Mouse (Mus musculus): ENCODE data around the gene Dnah8. TPM values are rescaled to one million over a fixed set of nuclear protein-coding genes. Genes with fewer than 3 reads are reported as not detected.
A peak's percentile ranks its signal among the peaks of the same experiment; 100 is the strongest.

Gene Dnah8
- polyA plus RNA-seq, 1 experiment from 2014 or later, result 2.4 TPM

DNA sequence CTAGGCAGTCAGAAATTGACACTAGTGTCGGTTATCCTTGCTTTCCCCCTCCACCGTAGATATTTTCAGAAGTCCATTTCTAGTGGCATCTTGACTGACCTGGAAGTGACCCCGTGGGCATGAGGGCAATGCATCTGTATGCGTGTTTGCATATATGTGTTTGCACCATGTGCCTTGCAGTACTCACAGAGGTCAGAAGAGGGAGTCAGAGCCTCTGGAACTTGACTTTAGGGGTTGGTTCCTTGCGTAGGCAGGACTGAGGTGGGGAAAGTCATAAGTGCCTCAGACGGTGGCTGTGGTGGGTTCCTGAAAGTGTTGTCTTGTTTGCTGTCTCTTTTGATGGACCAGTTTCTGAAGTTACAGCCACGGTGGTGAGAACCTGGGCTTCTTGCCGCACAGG lies 110.6 kb downstream of the Dnah8 start:
- H3K9ac ChIP-seq (ENCODE audit: low read depth, low read length), result no peak overlapping the region
- no peak for ATAC-seq (ENCODE audit: low FRiP score)
- H3K27me3 ChIP-seq (ENCODE audit: control insufficient read depth, insufficient read depth, low read length), result no peaks in the 10 kb centered on the region
- H3K27ac ChIP-seq (ENCODE audit: low read depth, low read length), result no peak overlapping the region
- H3K4me1 ChIP-seq (replicated peaks; ENCODE audit: control insufficient read depth, insufficient read depth, low read length), result no peaks in the 10 kb centered on the region
- DNase-seq (ENCODE audit: low spot score), result no peak
- no peaks in the 10 kb centered on the region for H3K9me3 ChIP-seq (ENCODE audit: control insufficient read depth, low read length)
- no peak overlapping the region for H3K4me2 ChIP-seq (replicated peaks; ENCODE audit: low read depth, low read length)
- 91% methylated on average over 8 of the region's 8 CpGs for WGBS
- no peaks in the 10 kb centered on the region for H3K36me3 ChIP-seq (ENCODE audit: control insufficient read depth, insufficient read depth, low read length)
- H3K4me3 ChIP-seq (ENCODE audit: low read depth, low read length), result no peak overlapping the region

DNA sequence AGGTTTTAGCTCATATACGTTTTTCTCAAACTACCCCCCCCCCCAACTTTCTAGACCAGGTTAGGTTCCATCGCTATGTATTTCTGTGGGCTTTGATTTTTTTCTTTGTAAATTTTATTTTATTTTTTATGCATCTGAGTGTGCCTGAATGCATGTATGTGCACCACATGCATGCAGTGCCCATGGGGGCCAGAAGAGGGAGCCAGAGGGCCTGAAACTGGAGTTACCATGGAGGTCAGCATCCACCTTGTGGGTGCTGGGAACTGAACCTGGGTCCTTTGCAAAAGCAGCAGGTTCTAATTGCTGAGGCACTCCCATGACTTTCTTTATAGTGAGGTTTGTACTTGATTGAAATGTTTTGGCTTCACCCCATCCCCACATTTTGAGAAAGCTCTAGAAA lies 111.3 kb downstream of the Dnah8 start:
- ATAC-seq (ENCODE audit: low FRiP score), result no peak
- DNase-seq (ENCODE audit: low spot score), result no peak
- H3K4me2 ChIP-seq (replicated peaks; ENCODE audit: low read depth, low read length), result no peak overlapping the region
- H3K4me3 ChIP-seq (ENCODE audit: low read depth, low read length), result no peak overlapping the region
- H3K9ac ChIP-seq (ENCODE audit: low read depth, low read length), result no peak overlapping the region
- no peaks in the 10 kb centered on the region for H3K27me3 ChIP-seq (ENCODE audit: control insufficient read depth, insufficient read depth, low read length)
- H3K27ac ChIP-seq (ENCODE audit: low read depth, low read length), result no peak overlapping the region
- no peaks in the 10 kb centered on the region for H3K4me1 ChIP-seq (replicated peaks; ENCODE audit: control insufficient read depth, insufficient read depth, low read length)
- WGBS, result 75% methylated on average over 2 of the region's 2 CpGs
- H3K9me3 ChIP-seq (ENCODE audit: control insufficient read depth, low read length), result no peaks in the 10 kb centered on the region
- no peaks in the 10 kb centered on the region for H3K36me3 ChIP-seq (ENCODE audit: control insufficient read depth, insufficient read depth, low read length)

DNA sequence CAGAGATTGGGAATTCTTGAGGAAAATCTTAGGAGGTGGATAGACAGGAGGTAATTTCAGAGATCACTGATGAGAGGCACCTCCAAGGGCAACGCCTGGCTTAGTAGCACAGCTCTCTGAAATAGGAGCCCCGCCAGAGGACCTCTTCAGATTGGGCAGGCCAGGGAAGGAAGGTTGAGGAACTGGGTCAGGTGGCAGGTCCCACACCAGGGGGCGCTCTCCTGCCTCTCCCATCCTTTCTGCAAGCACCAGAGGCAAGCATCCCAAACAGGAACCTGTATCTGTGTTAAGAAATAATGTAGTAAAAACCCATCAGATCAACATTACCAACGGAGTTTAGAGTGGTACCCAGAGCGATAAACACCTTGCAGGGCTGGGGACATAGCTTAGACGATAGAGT lies 113.6 kb downstream of the Dnah8 start:
- Histone ChIP-seq H3K9me3 (ENCODE audit: control insufficient read depth, low read length) (no peaks in the 10 kb centered on the region), H3K9ac (ENCODE audit: low read depth, low read length) (no peak overlapping the region), H3K36me3 (ENCODE audit: control insufficient read depth, insufficient read depth, low read length) (no peaks in the 10 kb centered on the region), H3K4me3 (ENCODE audit: low read depth, low read length) (no peak overlapping the region), H3K4me2 (replicated peaks; ENCODE audit: low read depth, low read length) (no peak overlapping the region), H3K4me1 (replicated peaks; ENCODE audit: control insufficient read depth, insufficient read depth, low read length) (no peaks in the 10 kb centered on the region), H3K27me3 (ENCODE audit: control insufficient read depth, insufficient read depth, low read length) (no peaks in the 10 kb centered on the region), H3K27ac (ENCODE audit: low read depth, low read length) (no peak overlapping the region)
- ATAC-seq (ENCODE audit: low FRiP score) (no peak), DNase-seq (ENCODE audit: low spot score) (peak; percentile 62)
- 45% methylated on average over 6 of the region's 6 CpGs for WGBS

DNA sequence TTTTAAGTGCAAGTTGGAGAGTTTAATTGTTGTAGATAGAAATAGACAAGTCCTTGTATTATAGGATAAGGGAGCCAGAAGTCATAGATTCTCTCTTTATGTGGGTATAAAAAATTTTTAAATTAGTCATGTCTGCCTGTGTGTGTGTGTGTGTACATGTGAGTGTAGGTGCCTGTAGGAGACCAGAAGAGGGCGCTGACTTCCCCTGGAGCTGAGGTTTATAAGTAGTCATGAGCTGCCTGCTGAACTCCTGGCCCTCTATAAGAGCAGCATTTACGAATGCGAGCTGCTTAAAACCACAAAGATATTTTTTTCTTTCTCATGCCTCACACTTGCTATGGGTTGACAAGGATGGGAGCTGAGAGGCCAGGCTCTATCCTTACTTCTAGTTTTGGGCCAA lies 115.6 kb downstream of the Dnah8 start:
- WGBS, result 89% methylated on average over 3 of the region's 3 CpGs
- DNase-seq (ENCODE audit: low spot score) (no peak), ATAC-seq (ENCODE audit: low FRiP score) (no peak)
- Histone ChIP-seq H3K36me3 (ENCODE audit: control insufficient read depth, insufficient read depth, low read length) (no peaks in the 10 kb centered on the region), H3K27me3 (ENCODE audit: control insufficient read depth, insufficient read depth, low read length) (no peaks in the 10 kb centered on the region), H3K9ac (ENCODE audit: low read depth, low read length) (no peak overlapping the region), H3K9me3 (ENCODE audit: control insufficient read depth, low read length) (no peaks in the 10 kb centered on the region), H3K4me3 (ENCODE audit: low read depth, low read length) (no peak overlapping the region), H3K4me2 (replicated peaks; ENCODE audit: low read depth, low read length) (no peak overlapping the region), H3K27ac (ENCODE audit: low read depth, low read length) (no peak overlapping the region), H3K4me1 (replicated peaks; ENCODE audit: control insufficient read depth, insufficient read depth, low read length) (no peaks in the 10 kb centered on the region)

DNA sequence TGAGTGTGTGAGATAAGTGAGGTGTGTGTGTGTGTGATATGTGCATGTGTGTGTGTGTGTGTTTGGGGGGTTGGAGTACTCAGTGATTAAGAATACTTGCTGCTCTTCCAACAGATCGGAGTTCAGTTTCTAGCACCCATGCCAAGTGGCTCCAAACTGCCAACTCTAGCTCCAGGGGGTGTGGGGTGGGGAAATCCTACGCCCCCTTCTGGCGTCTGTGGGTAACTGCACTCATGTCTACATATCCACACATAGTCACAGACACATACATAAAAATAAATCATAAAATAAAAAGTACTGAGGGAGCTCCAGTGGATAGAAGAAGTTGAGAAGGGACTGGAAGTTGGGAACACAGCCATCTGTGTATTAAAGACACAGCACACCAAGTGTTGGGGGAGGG lies 119.8 kb downstream of the Dnah8 start:
- Histone ChIP-seq H3K9me3 (ENCODE audit: control insufficient read depth, low read length) (no peaks in the 10 kb centered on the region), H3K4me1 (replicated peaks; ENCODE audit: control insufficient read depth, insufficient read depth, low read length) (no peaks in the 10 kb centered on the region), H3K36me3 (ENCODE audit: control insufficient read depth, insufficient read depth, low read length) (no peaks in the 10 kb centered on the region), H3K27ac (ENCODE audit: low read depth, low read length) (no peak overlapping the region), H3K9ac (ENCODE audit: low read depth, low read length) (no peak overlapping the region), H3K27me3 (ENCODE audit: control insufficient read depth, insufficient read depth, low read length) (no peaks in the 10 kb centered on the region), H3K4me3 (ENCODE audit: low read depth, low read length) (no peak overlapping the region), H3K4me2 (replicated peaks; ENCODE audit: low read depth, low read length) (no peak overlapping the region)
- DNase-seq (ENCODE audit: low spot score), result no peak
- WGBS, result 75% methylated on average over 3 of the region's 3 CpGs
- ATAC-seq (ENCODE audit: low FRiP score), result no peak

DNA sequence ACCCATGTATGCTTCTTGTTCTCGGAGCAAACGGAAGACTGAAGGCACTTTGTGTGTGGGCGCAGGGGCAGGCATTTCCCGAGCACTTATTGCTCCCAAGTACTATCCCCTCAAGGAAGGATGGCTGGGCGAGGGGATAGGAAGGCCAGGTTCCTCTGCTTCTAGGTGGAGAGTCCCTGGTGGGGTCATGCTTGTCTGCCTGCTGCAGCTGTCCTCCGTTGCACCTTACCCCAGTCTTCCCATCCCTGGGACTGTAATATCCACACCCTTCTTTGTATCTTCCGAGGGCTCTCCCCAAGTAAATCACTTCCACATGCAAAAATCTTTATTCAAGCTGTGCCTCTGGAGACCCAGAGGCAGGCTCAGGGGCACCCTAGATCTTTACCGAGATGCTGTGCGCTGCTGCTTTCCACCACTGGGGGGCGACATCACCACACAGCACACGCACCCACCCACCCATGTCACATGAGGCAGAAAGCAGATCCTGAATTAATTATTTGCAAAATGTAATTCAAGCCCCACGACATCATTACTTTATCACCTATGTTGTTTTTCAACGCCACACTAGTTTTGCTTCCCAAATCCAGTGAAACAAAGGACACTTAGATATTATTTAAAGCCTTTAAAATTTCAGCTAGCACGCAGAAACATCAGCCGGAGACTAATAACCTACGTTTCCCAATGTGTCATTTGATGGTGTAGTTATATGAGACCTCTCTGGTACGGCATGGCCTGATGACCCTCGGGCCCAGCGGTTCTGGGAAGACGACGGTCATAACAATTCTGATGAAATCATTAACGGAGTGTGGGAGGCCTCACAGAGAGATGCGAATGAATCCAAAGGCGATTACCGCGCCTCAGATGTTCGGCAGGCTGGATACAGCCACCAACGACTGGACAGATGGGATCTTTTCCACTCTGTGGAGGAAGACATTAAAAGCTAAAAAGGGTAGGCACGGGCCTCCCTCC lies 122.2 kb downstream of the Dnah8 start:
- H3K27me3 ChIP-seq (ENCODE audit: control insufficient read depth, insufficient read depth, low read length), result no peaks in the 10 kb centered on the region
- 0 out of 2 replicates have a peak, but pooled peaks have one; percentile 40 for ATAC-seq (ENCODE audit: low FRiP score)
- WGBS, result 60% methylated on average over 29 of the region's 29 CpGs
- no peak overlapping the region for H3K9ac ChIP-seq (ENCODE audit: low read depth, low read length)
- H3K36me3 ChIP-seq (ENCODE audit: control insufficient read depth, insufficient read depth, low read length), result no peaks in the 10 kb centered on the region
- no peak overlapping the region for H3K4me3 ChIP-seq (ENCODE audit: low read depth, low read length)
- H3K4me2 ChIP-seq (replicated peaks; ENCODE audit: low read depth, low read length), result no peak overlapping the region
- peak; percentile 83 for DNase-seq (ENCODE audit: low spot score)
- no peaks in the 10 kb centered on the region for H3K4me1 ChIP-seq (replicated peaks; ENCODE audit: control insufficient read depth, insufficient read depth, low read length)
- H3K9me3 ChIP-seq (ENCODE audit: control insufficient read depth, low read length), result no peaks in the 10 kb centered on the region
- H3K27ac ChIP-seq (ENCODE audit: low read depth, low read length), result no peak overlapping the region

DNA sequence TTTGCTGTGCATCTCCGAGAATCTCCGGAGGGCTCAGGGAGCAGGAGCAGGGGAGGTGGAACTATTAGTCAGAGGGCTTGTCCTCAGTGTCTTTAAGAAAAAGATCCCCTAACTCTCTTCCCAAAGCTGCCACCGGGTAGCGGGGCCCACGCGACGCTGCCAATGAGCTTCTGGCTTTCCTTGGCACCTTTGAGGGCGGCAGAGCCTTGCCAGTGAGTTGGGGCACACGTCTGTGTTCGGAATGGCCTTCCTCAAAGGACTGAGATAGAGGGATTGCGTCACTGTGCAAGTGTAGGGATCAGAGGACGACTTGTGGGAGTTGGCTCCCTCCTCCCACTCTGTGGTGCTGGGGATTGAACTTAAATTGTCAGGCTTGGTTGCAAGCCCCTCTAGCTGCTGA lies 125.2 kb downstream of the Dnah8 start:
- no peak overlapping the region for H3K4me2 ChIP-seq (replicated peaks; ENCODE audit: low read depth, low read length)
- ATAC-seq (ENCODE audit: low FRiP score) (no peak), DNase-seq (ENCODE audit: low spot score) (no peak)
- no peak overlapping the region for H3K27ac ChIP-seq (ENCODE audit: low read depth, low read length)
- H3K36me3 ChIP-seq (ENCODE audit: control insufficient read depth, insufficient read depth, low read length), result no peaks in the 10 kb centered on the region
- no peaks in the 10 kb centered on the region for H3K4me1 ChIP-seq (replicated peaks; ENCODE audit: control insufficient read depth, insufficient read depth, low read length)
- H3K9me3 ChIP-seq (ENCODE audit: control insufficient read depth, low read length), result no peaks in the 10 kb centered on the region
- H3K4me3 ChIP-seq (ENCODE audit: low read depth, low read length), result no peak overlapping the region
- 86% methylated on average over 12 of the region's 12 CpGs for WGBS
- H3K9ac ChIP-seq (ENCODE audit: low read depth, low read length), result no peak overlapping the region
- no peaks in the 10 kb centered on the region for H3K27me3 ChIP-seq (ENCODE audit: control insufficient read depth, insufficient read depth, low read length)

DNA sequence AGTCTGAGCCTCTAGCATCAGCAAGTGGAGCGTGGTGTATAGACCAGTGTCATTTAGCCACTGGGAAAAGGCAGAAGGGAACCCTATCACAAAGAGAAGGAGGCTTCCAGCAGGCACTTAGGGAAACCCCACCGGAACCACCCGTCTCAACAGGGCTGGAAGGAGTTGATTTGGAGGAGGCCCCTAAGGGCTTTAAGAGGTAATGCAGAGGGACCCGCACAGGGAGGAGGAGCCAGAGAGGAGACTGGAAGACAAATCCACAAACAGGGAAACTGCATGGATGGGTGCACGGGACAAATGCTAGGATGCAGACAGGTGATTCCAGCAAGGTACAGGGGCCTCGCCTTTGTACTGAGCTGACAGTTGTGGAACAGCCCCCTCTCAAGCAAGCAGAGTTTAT lies 126.1 kb downstream of the Dnah8 start:
- peak; percentile 19 for DNase-seq (ENCODE audit: low spot score)
- 46% methylated on average over 6 of the region's 6 CpGs for WGBS
- Histone ChIP-seq H3K4me2 (replicated peaks; ENCODE audit: low read depth, low read length) (no peak overlapping the region), H3K9ac (ENCODE audit: low read depth, low read length) (no peak overlapping the region), H3K4me1 (replicated peaks; ENCODE audit: control insufficient read depth, insufficient read depth, low read length) (no peaks in the 10 kb centered on the region), H3K27me3 (ENCODE audit: control insufficient read depth, insufficient read depth, low read length) (no peaks in the 10 kb centered on the region), H3K4me3 (ENCODE audit: low read depth, low read length) (no peak overlapping the region), H3K9me3 (ENCODE audit: control insufficient read depth, low read length) (no peaks in the 10 kb centered on the region), H3K36me3 (ENCODE audit: control insufficient read depth, insufficient read depth, low read length) (no peaks in the 10 kb centered on the region), H3K27ac (ENCODE audit: low read depth, low read length) (no peak overlapping the region)
- no peak for ATAC-seq (ENCODE audit: low FRiP score)

DNA sequence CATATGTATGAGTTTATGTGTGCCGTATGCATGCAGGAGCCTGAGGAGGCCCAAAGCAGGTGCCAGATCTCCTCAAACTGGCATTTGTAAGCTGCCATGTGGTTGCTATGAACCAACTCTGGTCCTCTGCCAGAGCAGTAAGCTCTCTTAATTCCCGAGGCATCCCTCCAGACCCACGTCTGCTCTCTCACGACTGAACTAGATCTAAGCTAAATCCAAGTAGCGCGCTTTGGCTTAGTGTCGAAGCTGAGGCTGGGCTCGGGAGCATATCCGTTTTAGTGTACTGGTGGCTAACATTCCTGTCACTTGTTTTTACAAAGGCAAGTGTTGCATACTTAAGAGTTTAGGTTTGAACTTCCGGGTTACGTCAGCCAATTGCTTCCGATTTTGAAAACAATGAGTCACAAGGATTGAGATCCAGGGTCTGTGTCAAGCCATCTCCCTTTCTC lies 128.2 kb downstream of the Dnah8 start:
- no peaks in the 10 kb centered on the region for H3K36me3 ChIP-seq (ENCODE audit: control insufficient read depth, insufficient read depth, low read length)
- H3K9ac ChIP-seq (ENCODE audit: low read depth, low read length), result no peak overlapping the region
- WGBS, result 90% methylated on average over 12 of the region's 12 CpGs
- no peaks in the 10 kb centered on the region for H3K9me3 ChIP-seq (ENCODE audit: control insufficient read depth, low read length)
- H3K27me3 ChIP-seq (ENCODE audit: control insufficient read depth, insufficient read depth, low read length), result no peaks in the 10 kb centered on the region
- H3K4me2 ChIP-seq (replicated peaks; ENCODE audit: low read depth, low read length), result no peak overlapping the region
- ATAC-seq (ENCODE audit: low FRiP score), result no peak
- no peak for DNase-seq (ENCODE audit: low spot score)
- no peak overlapping the region for H3K27ac ChIP-seq (ENCODE audit: low read depth, low read length)
- no peak overlapping the region for H3K4me3 ChIP-seq (ENCODE audit: low read depth, low read length)
- H3K4me1 ChIP-seq (replicated peaks; ENCODE audit: control insufficient read depth, insufficient read depth, low read length), result no peaks in the 10 kb centered on the region
